Mouse (Mus musculus): ENCODE results near the gene Sept9. TPM values are rescaled to one million over a fixed set of nuclear protein-coding genes. Genes with fewer than 3 reads are reported as not detected.
"Not testable (repeated sequence)": the region's sequence is repeated elsewhere in the genome, so short reads cannot be mapped to it uniquely, and the experiment has no call there.

Gene Sept9
- polyA plus RNA-seq, 1 experiment = 118 TPM

- Histone ChIP-seq H3K4me1 (ENCODE audit: control insufficient read depth, insufficient read depth, insufficient read length, low read length) (peaks cover 79% of the 10 kb centered on the region), H3K4me3 (ENCODE audit: insufficient read depth, low read depth, low read length) (no peak overlapping the region), H3K27ac (replicated peaks; ENCODE audit: low read depth, low read length) (no peak overlapping the region)
Observed at GRCm38 (mm10) chr11:117339050-117339449, 139.6 kb downstream of the Sept9 start.

GRCm38 (mm10) chr11:117341218-117341617, 141.8 kb downstream of the Sept9 start:
- H3K27ac ChIP-seq (replicated peaks; ENCODE audit: low read depth, low read length) = no peak overlapping the region
- H3K4me3 ChIP-seq (ENCODE audit: insufficient read depth, low read depth, low read length) = no peak overlapping the region
- H3K4me1 ChIP-seq (ENCODE audit: control insufficient read depth, insufficient read depth, insufficient read length, low read length) = peaks cover 79% of the 10 kb centered on the region

- H3K27ac ChIP-seq (replicated peaks; ENCODE audit: low read depth, low read length) = no peak overlapping the region
- peaks cover 81% of the 10 kb centered on the region for H3K4me1 ChIP-seq (ENCODE audit: control insufficient read depth, insufficient read depth, insufficient read length, low read length)
Observed at GRCm38 (mm10) chr11:117342076-117342475, 142.6 kb downstream of the Sept9 start.

GRCm38 (mm10) chr11:117342490-117342889, 143.0 kb downstream of the Sept9 start:
- not testable (repeated sequence) for H3K4me3 ChIP-seq (ENCODE audit: insufficient read depth, low read depth, low read length); H3K27ac ChIP-seq (replicated peaks; ENCODE audit: low read depth, low read length)
- peaks cover 85% of the 10 kb centered on the region for H3K4me1 ChIP-seq (ENCODE audit: control insufficient read depth, insufficient read depth, insufficient read length, low read length)

More at GRCm38 (mm10) chr11:117342076-117342475, 142.6 kb downstream of the Sept9 start:
- H3K4me3 ChIP-seq (ENCODE audit: insufficient read depth, low read depth, low read length) = no peak overlapping the region

- Histone ChIP-seq H3K27ac (replicated peaks; ENCODE audit: low read depth, low read length) (no peak overlapping the region), H3K4me3 (ENCODE audit: insufficient read depth, low read depth, low read length) (no peak overlapping the region), H3K4me1 (ENCODE audit: control insufficient read depth, insufficient read depth, insufficient read length, low read length) (peaks cover 76% of the 10 kb centered on the region)
Observed at GRCm38 (mm10) chr11:117343800-117344199, 144.3 kb downstream of the Sept9 start.

- Histone ChIP-seq H3K4me3 (ENCODE audit: insufficient read depth, low read depth, low read length) (no peak overlapping the region), H3K27ac (replicated peaks; ENCODE audit: low read depth, low read length) (no peak overlapping the region), H3K4me1 (ENCODE audit: control insufficient read depth, insufficient read depth, insufficient read length, low read length) (peaks cover 69% of the 10 kb centered on the region)
Observed at GRCm38 (mm10) chr11:117344339-117345021, 145.0 kb downstream of the Sept9 start.

GRCm38 (mm10) chr11:117345022-117345765, 145.7 kb downstream of the Sept9 start:
- Histone ChIP-seq H3K4me1 (ENCODE audit: control insufficient read depth, insufficient read depth, insufficient read length, low read length) (peaks cover 62% of the 10 kb centered on the region), H3K27ac (replicated peaks; ENCODE audit: low read depth, low read length) (no peak overlapping the region), H3K4me3 (ENCODE audit: insufficient read depth, low read depth, low read length) (no peak overlapping the region)

- peaks cover 45% of the 10 kb centered on the region for H3K4me1 ChIP-seq (ENCODE audit: control insufficient read depth, insufficient read depth, insufficient read length, low read length)
- no peak overlapping the region for H3K4me3 ChIP-seq (ENCODE audit: insufficient read depth, low read depth, low read length)
- no peak overlapping the region for H3K27ac ChIP-seq (replicated peaks; ENCODE audit: low read depth, low read length)
Observed at GRCm38 (mm10) chr11:117347256-117347655, 147.8 kb downstream of the Sept9 start.

GRCm38 (mm10) chr11:117348429-117349103, 149.1 kb downstream of the Sept9 start:
- Histone ChIP-seq H3K27ac (replicated peaks; ENCODE audit: low read depth, low read length) (no peak overlapping the region), H3K4me3 (ENCODE audit: insufficient read depth, low read depth, low read length) (no peak overlapping the region), H3K4me1 (ENCODE audit: control insufficient read depth, insufficient read depth, insufficient read length, low read length) (peaks cover 43% of the 10 kb centered on the region)

GRCm38 (mm10) chr11:117349429-117350363, 150.2 kb downstream of the Sept9 start:
- H3K4me3 ChIP-seq (ENCODE audit: insufficient read depth, low read depth, low read length) = no peak overlapping the region
- H3K4me1 ChIP-seq (ENCODE audit: control insufficient read depth, insufficient read depth, insufficient read length, low read length) = peaks cover 41% of the 10 kb centered on the region
- H3K27ac ChIP-seq (replicated peaks; ENCODE audit: low read depth, low read length) = no peak overlapping the region

GRCm38 (mm10) chr11:117350462-117351222, 151.2 kb downstream of the Sept9 start:
- H3K4me3 ChIP-seq (ENCODE audit: insufficient read depth, low read depth, low read length) = no peak overlapping the region
- H3K4me1 ChIP-seq (ENCODE audit: control insufficient read depth, insufficient read depth, insufficient read length, low read length) = peaks cover 33% of the 10 kb centered on the region
- no peak overlapping the region for H3K27ac ChIP-seq (replicated peaks; ENCODE audit: low read depth, low read length)

- Histone ChIP-seq H3K4me1 (ENCODE audit: control insufficient read depth, insufficient read depth, insufficient read length, low read length) (peaks cover 17% of the 10 kb centered on the region), H3K4me3 (ENCODE audit: insufficient read depth, low read depth, low read length) (no peak overlapping the region), H3K27ac (replicated peaks; ENCODE audit: low read depth, low read length) (no peak overlapping the region; the same call in 1 of the 2 replicates)
Observed at GRCm38 (mm10) chr11:117353126-117353525, 153.7 kb downstream of the Sept9 start.

- Histone ChIP-seq H3K4me3 (ENCODE audit: insufficient read depth, low read depth, low read length) (no peak overlapping the region), H3K4me1 (ENCODE audit: control insufficient read depth, insufficient read depth, insufficient read length, low read length) (peaks cover 17% of the 10 kb centered on the region), H3K27ac (replicated peaks; ENCODE audit: low read depth, low read length) (no peak overlapping the region)
Observed at GRCm38 (mm10) chr11:117354107-117354506, 154.6 kb downstream of the Sept9 start.

- no peak overlapping the region for H3K27ac ChIP-seq (replicated peaks; ENCODE audit: low read depth, low read length)
- H3K4me1 ChIP-seq (ENCODE audit: control insufficient read depth, insufficient read depth, insufficient read length, low read length) = peaks cover 17% of the 10 kb centered on the region
- no peak overlapping the region for H3K4me3 ChIP-seq (ENCODE audit: insufficient read depth, low read depth, low read length)
Observed at GRCm38 (mm10) chr11:117356937-117357336, 157.5 kb downstream of the Sept9 start.
